Mouse (Mus musculus) kidney, embryonic 15.5 days (tissue): ENCODE results near the gene Tbc1d14. TPM values are rescaled to one million over a fixed set of nuclear protein-coding genes. Genes with fewer than 3 reads are reported as not detected.

Experiments
- ATAC-seq: fragments of 200-750 bp; cut with Nextera tagmentation; replicated peaks from 2 replicates; pipeline ENCODE4 v1.8.0; 2017; ENCODE audit warnings: moderate TSS enrichment; ENCODE audit not compliant: low FRiP score
- H3K27ac ChIP-seq: fragments of 300-500 bp; sonication (generic); 2 replicates; pipeline ENCODE4 v1.5.1; 2015; ENCODE audit warnings: mild to moderate bottlenecking, inconsistent platforms
- H3K27me3 ChIP-seq: fragments of 300-500 bp; sonication (generic); 2 replicates; pipeline ENCODE4 v1.6.1; 2015; ENCODE audit warnings: inconsistent platforms
- H3K36me3 ChIP-seq: fragments of 300-500 bp; sonication (generic); 2 replicates; pipeline ENCODE4 v1.6.1; 2015; ENCODE audit warnings: inconsistent platforms
- H3K4me1 ChIP-seq: fragments of 300-500 bp; sonication (generic); 2 replicates; pipeline ENCODE4 v1.6.1; 2015; ENCODE audit warnings: inconsistent platforms
- H3K4me2 ChIP-seq: fragments of 300-500 bp; sonication (generic); 2 replicates; pipeline ENCODE4 v1.6.1; 2015; ENCODE audit warnings: moderate library complexity, mild to moderate bottlenecking, inconsistent platforms
- H3K4me3 ChIP-seq: fragments of 300-500 bp; sonication (generic); replicated peaks from 2 replicates; pipeline ENCODE4 v1.5.1; 2015; ENCODE audit warnings: mild to moderate bottlenecking, inconsistent platforms
- H3K9ac ChIP-seq: fragments of 300-500 bp; sonication (generic); 2 replicates; pipeline ENCODE4 v1.6.1; 2015; ENCODE audit warnings: mild to moderate bottlenecking, inconsistent platforms
- H3K9me3 ChIP-seq: fragments of 300-500 bp; sonication (generic); replicated peaks from 2 replicates; pipeline ENCODE4 v1.6.1; 2016; ENCODE audit warnings: inconsistent platforms
- WGBS: fragments of 180-500 bp; shearing (Covaris S2); methylation state at CpG from one replicate; pipeline ENCODE4 v1.1.7; 2015; ENCODE audit warnings: mixed read lengths; 5-methylcytosine and 5-hydroxymethylcytosine counted together
- polyA plus RNA-seq: library from polyadenylated mRNA; unstranded; fragments of >200 nt; fragmentation: Nextera tagmentation; extraction: Ambion mirVana; gene quantifications from 2 replicates; pipeline ENCODE4 v1.2.1, GENCODE M21; 2015

Gene Tbc1d14
- polyA plus RNA-seq, 1 experiment from 2014 or later: 46.2 TPM

- no peak for ATAC-seq
- Histone ChIP-seq H3K9ac (peak overlapping the region; percentile 49; the same call in 1 of the 2 replicates), H3K27me3 (peaks cover 24% of the 10 kb centered on the region), H3K9me3 (no peaks in the 10 kb centered on the region), H3K4me3 (peak overlapping the region; percentile 85), H3K4me1 (peaks cover 38% of the 10 kb centered on the region), H3K4me2 (peak overlapping the region; percentile 99), H3K27ac (no peak overlapping the region), H3K36me3 (peaks cover 3% of the 10 kb centered on the region; the same call in 1 of the 2 replicates)
- WGBS: 33% methylated on average over 19 of the region's 19 CpGs
Observed at GRCm38 (mm10) chr5:36485306-36485705, 107.8 kb downstream of the Tbc1d14 start.

GRCm38 (mm10) chr5:36484171-36484990, 108.7 kb downstream of the Tbc1d14 start, which contains the start of the genes Tada2b and Ccdc96:
TSS of gene Tada2b (minus strand) at chr5:36484285.
TSS of gene Ccdc96 (plus strand) at chr5:36484588.
- under 1% methylated on average over 88 of the region's 97 CpGs for WGBS
- H3K4me3 ChIP-seq: peak within 1 kb of the TSS; percentile 85
- H3K36me3 ChIP-seq: peaks cover 3% of the 10 kb centered on the region; the same call in 1 of the 2 replicates

GRCm38 (mm10) chr5:36483203-36484101, 109.6 kb downstream of the Tbc1d14 start:
- peak; percentile 48 for ATAC-seq
- peak overlapping the region; percentile 72 for H3K27ac ChIP-seq
- peaks cover 24% of the 10 kb centered on the region for H3K27me3 ChIP-seq
- no peaks in the 10 kb centered on the region for H3K9me3 ChIP-seq
- H3K36me3 ChIP-seq: peaks cover 3% of the 10 kb centered on the region
- peak overlapping the region; percentile 83 for H3K4me2 ChIP-seq
- H3K9ac ChIP-seq: peak overlapping the region; percentile 88
- peak overlapping the region; percentile 85 for H3K4me3 ChIP-seq
- peaks cover 35% of the 10 kb centered on the region for H3K4me1 ChIP-seq
- 1% methylated on average over 56 of the region's 58 CpGs for WGBS

More at GRCm38 (mm10) chr5:36484171-36484990, 108.7 kb downstream of the Tbc1d14 start, which contains the start of the genes Tada2b and Ccdc96:
- peaks cover 32% of the 10 kb centered on the region for H3K4me1 ChIP-seq
- peak; percentile 98 for ATAC-seq
- no peaks in the 10 kb centered on the region for H3K9me3 ChIP-seq
- H3K27me3 ChIP-seq: peaks cover 24% of the 10 kb centered on the region
- H3K9ac ChIP-seq: peak within 1 kb of the TSS; percentile 88
- peak within 1 kb of the TSS; percentile 99 for H3K4me2 ChIP-seq
- H3K27ac ChIP-seq: peak within 1 kb of the TSS; percentile 72

- no peaks in the 10 kb centered on the region for H3K9me3 ChIP-seq
- H3K27ac ChIP-seq: no peak overlapping the region
- WGBS: 56% methylated on average over 1 of the region's 1 CpGs
- H3K9ac ChIP-seq: no peak overlapping the region
- peaks cover 35% of the 10 kb centered on the region for H3K4me1 ChIP-seq
- H3K4me3 ChIP-seq: no peak overlapping the region
- peaks cover 10% of the 10 kb centered on the region for H3K36me3 ChIP-seq
- ATAC-seq: no peak
- H3K27me3 ChIP-seq: peaks cover 16% of the 10 kb centered on the region
- no peak overlapping the region for H3K4me2 ChIP-seq
Observed at GRCm38 (mm10) chr5:36481114-36481513, 112.0 kb downstream of the Tbc1d14 start.

- 92% methylated on average over 4 of the region's 4 CpGs for WGBS
- Histone ChIP-seq H3K27ac (no peak overlapping the region), H3K27me3 (peaks cover 9% of the 10 kb centered on the region), H3K4me2 (no peak overlapping the region), H3K9ac (no peak overlapping the region), H3K9me3 (no peaks in the 10 kb centered on the region), H3K4me1 (peaks cover 32% of the 10 kb centered on the region), H3K36me3 (peaks cover 17% of the 10 kb centered on the region), H3K4me3 (no peak overlapping the region)
- ATAC-seq: no peak
Observed at GRCm38 (mm10) chr5:36480398-36480797, 112.7 kb downstream of the Tbc1d14 start.

GRCm38 (mm10) chr5:36479735-36480134, 113.3 kb downstream of the Tbc1d14 start:
- H3K4me3 ChIP-seq: no peak overlapping the region
- no peak overlapping the region for H3K4me2 ChIP-seq
- ATAC-seq: no peak
- no peaks in the 10 kb centered on the region for H3K9me3 ChIP-seq
- no peak overlapping the region for H3K9ac ChIP-seq
- H3K27me3 ChIP-seq: peaks cover 3% of the 10 kb centered on the region; the same call in 1 of the 2 replicates
- H3K27ac ChIP-seq: no peak overlapping the region
- H3K4me1 ChIP-seq: peaks cover 26% of the 10 kb centered on the region
- H3K36me3 ChIP-seq: peaks cover 21% of the 10 kb centered on the region
- 71% methylated on average over 2 of the region's 2 CpGs for WGBS

GRCm38 (mm10) chr5:36478540-36479420, 114.3 kb downstream of the Tbc1d14 start:
- H3K4me1 ChIP-seq: peaks cover 23% of the 10 kb centered on the region
- ATAC-seq: no peak
- 86% methylated on average over 6 of the region's 6 CpGs for WGBS

GRCm38 (mm10) chr5:36477486-36477885, 115.6 kb downstream of the Tbc1d14 start:
- peaks cover 38% of the 10 kb centered on the region for H3K36me3 ChIP-seq
- no peak overlapping the region for H3K27ac ChIP-seq
- no peak overlapping the region for H3K4me3 ChIP-seq
- no peaks in the 10 kb centered on the region for H3K27me3 ChIP-seq
- no peaks in the 10 kb centered on the region for H3K9me3 ChIP-seq
- WGBS: 94% methylated on average over 3 of the region's 3 CpGs
- H3K9ac ChIP-seq: no peak overlapping the region
- H3K4me2 ChIP-seq: no peak overlapping the region
- ATAC-seq: no peak
- H3K4me1 ChIP-seq: peaks cover 14% of the 10 kb centered on the region

More at GRCm38 (mm10) chr5:36478540-36479420, 114.3 kb downstream of the Tbc1d14 start:
- H3K9me3 ChIP-seq: no peaks in the 10 kb centered on the region
- peaks cover 28% of the 10 kb centered on the region for H3K36me3 ChIP-seq
- no peaks in the 10 kb centered on the region for H3K27me3 ChIP-seq
- no peak overlapping the region for H3K4me2 ChIP-seq
- H3K9ac ChIP-seq: no peak overlapping the region
- H3K4me3 ChIP-seq: no peak overlapping the region
- no peak overlapping the region for H3K27ac ChIP-seq

GRCm38 (mm10) chr5:36474283-36474682, 118.8 kb downstream of the Tbc1d14 start:
- H3K27ac ChIP-seq: no peak overlapping the region
- 81% methylated on average over 5 of the region's 5 CpGs for WGBS
- peaks cover 67% of the 10 kb centered on the region for H3K36me3 ChIP-seq
- no peaks in the 10 kb centered on the region for H3K9me3 ChIP-seq
- no peaks in the 10 kb centered on the region for H3K27me3 ChIP-seq
- H3K4me1 ChIP-seq: 0 out of 2 replicates have a peak, but pooled peaks cover 2% of the 10 kb centered on the region
- ATAC-seq: 0 out of 2 replicates have a peak, but pooled peaks have one; percentile 56
- no peak overlapping the region for H3K9ac ChIP-seq
- H3K4me2 ChIP-seq: no peak overlapping the region
- no peak overlapping the region for H3K4me3 ChIP-seq

GRCm38 (mm10) chr5:36472876-36473655, 120.0 kb downstream of the Tbc1d14 start:
- Histone ChIP-seq H3K27me3 (no peaks in the 10 kb centered on the region), H3K36me3 (peaks cover 79% of the 10 kb centered on the region), H3K9me3 (no peaks in the 10 kb centered on the region), H3K4me1 (no peaks in the 10 kb centered on the region), H3K4me3 (no peak overlapping the region), H3K27ac (no peak overlapping the region), H3K4me2 (no peak overlapping the region), H3K9ac (no peak overlapping the region)
- WGBS: 85% methylated on average over 4 of the region's 4 CpGs
- no peak for ATAC-seq
